Mouse (Mus musculus) frontal cortex, adult (tissue): Measurements from ENCODE around the gene Slco6c1.

Source experiments
- ATAC-seq: cut with Nextera tagmentation; 2 replicates; pipeline ENCODE4 v1.9.2; 2017; ENCODE audit warnings: mild to moderate bottlenecking, moderate library complexity, mixed read lengths; ENCODE audit not compliant: low TSS enrichment

Slco6c1 gene

GRCm38 (mm10) chr1:97128201-97128600 lies at the start of gene Slco6c1:
TSS of gene Slco6c1 (minus strand) at chr1:97128301.
- no peak for ATAC-seq

GRCm38 (mm10) chr1:97038982-97039381 lies 89.1 kb downstream of the Slco6c1 start:
- ATAC-seq, result no peak

GRCm38 (mm10) chr1:97038548-97038947 lies 89.6 kb downstream of the Slco6c1 start:
- ATAC-seq, result peak; percentile 97

GRCm38 (mm10) chr1:97037955-97038354 lies 90.1 kb downstream of the Slco6c1 start:
- ATAC-seq, result no peak

- ATAC-seq, result no peak
Observed at GRCm38 (mm10) chr1:97021388-97021787, 106.7 kb downstream of the Slco6c1 start.

GRCm38 (mm10) chr1:97019404-97019803 lies 108.7 kb downstream of the Slco6c1 start:
- ATAC-seq, result no peak

GRCm38 (mm10) chr1:97018978-97019377 lies 109.1 kb downstream of the Slco6c1 start:
- ATAC-seq, result peak; percentile 70; the same call in 1 of the 2 replicates
